Mouse (Mus musculus) skeletal muscle tissue, adult 2 months (tissue): ENCODE results near the gene Abcb9.

Experiments used
- DNase-seq: peaks from one replicate; pipeline ENCODE4 v3.0.0-alpha.2; 2012; ENCODE audit warnings: low read depth, low spot score

Abcb9 gene

DNA sequence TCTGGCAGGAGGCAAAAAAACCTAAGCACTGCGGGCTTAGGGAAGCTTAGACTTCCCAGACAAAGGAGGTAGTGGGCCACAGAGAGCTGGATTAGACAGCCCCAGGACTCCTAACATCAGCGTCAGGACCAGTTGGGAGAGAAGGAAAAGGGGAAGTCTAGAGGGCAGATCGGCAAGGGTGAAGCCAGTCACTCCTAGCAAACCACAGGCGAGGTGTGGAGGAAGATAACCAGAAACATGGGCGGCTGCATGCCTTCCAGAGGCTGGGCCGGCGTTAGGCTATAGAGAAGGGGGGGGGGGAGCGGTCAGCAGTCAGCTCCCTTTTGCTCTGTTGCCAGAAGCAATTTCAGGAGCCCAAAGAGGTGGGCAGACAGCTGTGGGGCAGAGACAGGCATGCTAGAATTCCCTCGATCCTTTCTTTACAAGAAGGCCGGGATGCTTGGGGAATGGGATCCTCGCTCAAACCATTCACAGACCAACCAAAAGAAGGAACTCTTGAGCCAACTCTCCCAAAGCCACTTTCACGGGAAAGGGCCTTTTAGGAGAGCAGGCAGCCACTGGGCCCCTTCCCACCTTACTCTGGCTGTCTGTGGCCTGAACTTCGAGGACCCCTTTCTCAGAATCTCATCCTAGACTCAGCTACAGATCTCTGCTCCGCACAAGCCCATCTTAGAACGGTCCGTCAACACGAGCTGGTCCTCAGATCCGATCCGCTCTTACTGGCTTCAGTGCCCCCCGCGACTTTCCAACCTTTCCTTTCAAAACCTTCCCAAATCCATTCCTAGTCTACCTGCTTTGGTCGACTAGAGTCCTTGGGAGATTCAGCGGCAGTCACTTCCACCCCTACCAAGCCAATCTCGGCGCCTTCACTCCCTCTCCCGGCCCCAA is 64.3 kb downstream of the Abcb9 start:
- DNase-seq = no peak

DNA sequence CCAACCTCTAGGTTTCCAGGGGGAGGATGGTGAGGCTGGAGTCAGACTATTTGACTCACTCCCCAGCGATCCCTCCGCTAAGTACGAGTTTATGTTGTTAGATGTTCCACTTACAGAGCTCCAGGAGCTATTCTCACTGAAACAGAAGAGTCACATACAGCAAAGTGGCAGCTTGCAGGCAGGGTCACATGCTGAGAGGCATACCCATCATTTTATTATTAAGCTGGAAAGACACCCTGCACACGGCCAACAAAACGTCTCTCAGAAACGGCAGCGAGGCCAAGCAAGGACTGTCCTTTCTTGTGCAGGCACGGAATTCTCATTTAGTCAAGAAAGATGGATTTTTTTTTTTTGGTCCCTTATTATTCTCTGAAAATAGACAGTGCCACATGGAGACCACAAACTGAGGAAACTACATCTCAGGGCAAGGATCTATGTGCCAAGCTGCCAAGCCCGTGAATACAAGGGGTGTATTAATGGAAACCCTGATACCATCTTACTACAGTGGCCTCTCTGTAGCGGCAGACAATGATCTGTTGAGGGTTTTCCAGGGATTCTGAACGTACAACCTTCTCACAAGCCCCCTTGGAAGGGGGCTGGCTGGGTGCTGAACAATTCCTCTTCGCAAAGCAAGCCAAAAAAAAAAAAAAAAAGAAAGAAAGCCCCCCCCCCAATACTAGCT is 65.1 kb downstream of the Abcb9 start:
- no peak for DNase-seq

DNA sequence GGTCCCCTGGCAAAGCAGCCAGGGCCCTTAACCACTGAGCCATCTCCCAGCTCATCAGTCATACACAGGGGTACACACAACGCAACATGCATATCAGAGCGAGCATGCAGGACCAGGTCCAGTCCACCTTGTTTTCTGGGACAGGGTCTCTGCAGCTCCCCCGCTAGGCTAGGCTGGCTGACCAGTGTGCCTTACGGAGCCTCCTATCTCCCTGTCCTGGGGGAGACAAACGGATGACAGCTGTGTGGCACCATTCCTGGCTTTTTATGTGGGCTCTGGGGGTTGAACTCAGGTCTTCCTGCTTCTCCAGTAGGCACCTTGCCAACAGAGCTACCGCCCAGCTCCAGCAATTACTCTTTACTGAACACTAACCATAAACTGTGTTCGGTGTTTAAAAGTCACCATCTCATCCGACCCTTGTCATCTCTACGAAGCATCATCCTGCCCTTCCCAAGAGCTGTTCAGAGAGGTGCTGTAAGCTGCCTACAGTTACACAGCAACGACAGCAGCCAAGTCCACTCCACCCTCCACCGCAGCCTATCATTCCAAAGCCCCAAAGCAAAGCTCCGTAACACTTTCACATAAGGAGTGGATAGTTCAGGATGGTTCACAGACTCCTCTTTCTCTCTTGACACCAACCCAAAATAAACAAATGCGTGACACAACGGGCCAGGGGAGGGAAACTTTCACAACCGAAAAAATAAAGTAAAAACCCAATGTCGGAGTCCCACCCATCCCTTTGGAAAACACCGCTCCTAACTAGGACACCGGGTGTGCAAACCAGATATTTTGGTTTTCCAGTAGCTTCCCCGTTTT is 66.2 kb downstream of the Abcb9 start:
- DNase-seq = no peak

DNA sequence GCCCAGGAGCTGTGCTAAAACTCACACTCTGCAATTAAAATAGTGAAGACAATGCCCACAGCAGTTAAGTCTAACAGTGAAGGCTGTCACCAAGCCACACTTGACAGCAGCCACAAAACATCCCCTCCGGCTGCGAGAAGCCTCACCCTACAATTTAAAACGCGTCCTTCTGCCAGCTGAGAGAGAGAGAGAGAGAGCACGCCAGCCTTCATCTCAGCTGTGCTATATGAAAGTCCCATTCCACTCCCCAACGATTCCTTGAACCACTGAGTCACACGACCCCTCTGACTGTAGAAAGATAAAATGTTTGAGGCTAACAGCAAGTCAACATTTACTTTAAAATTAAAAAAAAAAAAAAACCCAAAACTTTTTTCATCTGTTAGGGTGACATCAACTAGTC is 66.9 kb downstream of the Abcb9 start:
- DNase-seq = no peak

DNA sequence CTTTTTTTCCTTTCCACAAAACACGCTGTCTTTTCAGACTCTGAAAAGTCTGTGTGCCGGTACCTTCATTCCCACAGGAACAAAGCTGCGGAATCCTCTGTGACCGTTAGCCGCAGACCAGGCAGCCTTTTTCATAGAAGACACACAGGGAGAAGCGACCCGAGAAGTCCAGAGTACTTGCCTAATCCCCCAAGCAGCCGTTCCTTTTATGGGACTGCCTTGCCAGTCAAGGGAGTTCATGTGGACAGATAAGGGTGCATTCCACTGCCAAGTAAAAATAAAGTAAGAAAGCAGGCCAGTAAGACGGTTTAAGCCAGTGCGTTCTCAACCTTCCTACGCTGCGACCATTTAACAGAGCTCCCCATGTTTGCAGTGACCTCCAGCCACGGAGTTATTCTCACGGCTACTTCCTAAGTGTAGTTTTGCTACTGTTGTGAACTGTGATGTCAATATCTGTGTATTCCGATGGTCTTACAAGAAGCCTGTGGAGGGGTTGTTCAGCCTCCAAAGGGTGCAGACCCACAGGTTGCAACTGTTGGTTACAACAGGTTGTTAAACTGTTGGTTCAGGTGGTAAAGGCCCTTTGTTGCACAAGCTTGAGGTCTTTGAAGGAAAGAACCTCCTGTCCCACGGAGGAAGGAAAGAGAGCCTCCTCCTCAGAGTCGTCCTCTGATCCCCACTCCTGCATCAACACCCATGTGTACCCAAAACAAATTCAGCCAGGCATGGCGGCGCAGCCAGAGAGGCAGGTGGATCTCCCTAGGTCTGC is 67.7 kb downstream of the Abcb9 start:
- no peak for DNase-seq

DNA sequence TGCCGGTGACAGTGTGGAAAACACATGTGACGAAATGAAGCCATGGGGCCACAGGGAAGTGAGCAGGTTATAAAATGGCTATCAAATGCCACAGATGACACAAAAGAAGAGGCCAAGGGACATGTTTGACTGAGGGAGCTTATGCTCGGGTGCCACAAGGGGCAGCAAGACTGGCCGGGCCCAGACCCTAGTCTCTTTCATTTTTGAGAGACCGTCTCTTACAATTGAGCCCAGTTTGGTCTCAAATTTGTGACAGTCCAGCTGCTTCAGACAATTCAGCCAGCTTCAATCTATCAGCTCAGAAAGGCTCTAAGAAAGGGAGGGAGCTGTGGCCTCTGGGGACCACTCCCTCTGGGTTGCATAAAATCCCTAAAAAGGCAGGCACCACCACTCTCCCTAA is 69.0 kb downstream of the Abcb9 start:
- DNase-seq = no peak

GRCm38 (mm10) chr5:124025587-124026441 is 69.8 kb downstream of the Abcb9 start:
- DNase-seq = no peak

- no peak for DNase-seq
Observed at GRCm38 (mm10) chr5:124025146-124025545, 70.5 kb downstream of the Abcb9 start.

DNA sequence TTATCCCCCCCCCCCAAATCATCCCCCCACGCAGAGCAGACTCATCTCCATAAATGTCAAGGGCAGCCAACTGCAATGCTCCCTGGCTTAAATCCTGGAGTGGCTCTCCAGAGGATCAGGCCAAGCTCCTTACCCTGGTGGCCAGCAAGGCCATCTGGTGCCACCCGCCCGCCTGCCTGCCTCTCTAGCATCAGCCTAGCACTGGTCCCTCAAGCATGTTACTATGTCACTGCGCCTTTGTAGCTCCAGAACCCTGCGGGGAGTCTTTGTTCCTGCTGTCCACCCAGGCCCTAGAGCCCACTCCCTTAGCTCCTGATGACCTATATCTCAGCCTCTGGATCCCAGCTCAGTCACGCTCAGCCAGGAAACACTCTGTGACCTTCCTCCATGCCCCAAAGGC is 70.9 kb downstream of the Abcb9 start:
- no peak for DNase-seq

- no peak for DNase-seq
Observed at GRCm38 (mm10) chr5:124022365-124022764, 73.2 kb downstream of the Abcb9 start.

GRCm38 (mm10) chr5:124021701-124022100 is 73.9 kb downstream of the Abcb9 start:
- DNase-seq = no peak

DNA sequence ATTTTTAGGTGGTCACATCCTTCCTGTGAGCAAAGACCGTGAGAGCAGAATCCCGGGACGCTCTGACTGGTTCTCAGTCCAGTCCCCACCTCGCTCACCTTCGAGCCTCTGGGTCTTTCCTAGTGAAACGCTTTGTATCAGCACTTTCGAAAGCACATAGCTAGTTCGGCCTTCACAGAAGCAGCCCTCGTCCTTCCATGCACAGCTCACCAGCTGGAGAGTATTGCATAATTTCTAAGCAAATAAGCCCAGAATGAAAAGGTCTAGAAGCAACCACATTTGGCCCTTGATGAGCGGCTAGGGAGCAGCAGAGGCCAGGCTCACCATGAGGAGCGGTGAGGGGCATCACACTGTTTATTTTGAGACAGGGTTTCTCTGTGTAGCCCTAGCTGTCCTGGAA is 74.5 kb downstream of the Abcb9 start:
- DNase-seq = no peak

- DNase-seq = peak; percentile 58
Observed at GRCm38 (mm10) chr5:124019348-124020216, 76.0 kb downstream of the Abcb9 start.

GRCm38 (mm10) chr5:124018651-124019050 is 76.9 kb downstream of the Abcb9 start:
- no peak for DNase-seq

DNA sequence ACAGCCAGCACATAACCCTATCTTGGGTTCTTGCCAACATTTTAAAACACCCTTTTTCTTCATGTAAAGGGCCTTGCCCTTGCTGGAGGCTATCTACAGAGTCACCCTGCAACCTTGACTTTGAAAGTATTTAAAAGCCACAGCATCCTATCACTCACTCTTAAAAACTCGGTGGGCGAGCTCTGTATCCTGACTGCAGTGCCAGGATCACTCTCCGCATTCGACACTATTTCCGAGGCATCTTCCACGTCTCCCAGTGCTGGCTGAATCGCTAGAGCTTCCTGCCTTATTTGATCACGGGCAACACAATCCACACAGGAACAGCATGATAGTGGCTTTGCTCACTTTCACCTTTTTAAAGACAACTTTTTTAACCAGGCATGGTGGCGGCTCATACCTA is 77.7 kb downstream of the Abcb9 start:
- no peak for DNase-seq

DNA sequence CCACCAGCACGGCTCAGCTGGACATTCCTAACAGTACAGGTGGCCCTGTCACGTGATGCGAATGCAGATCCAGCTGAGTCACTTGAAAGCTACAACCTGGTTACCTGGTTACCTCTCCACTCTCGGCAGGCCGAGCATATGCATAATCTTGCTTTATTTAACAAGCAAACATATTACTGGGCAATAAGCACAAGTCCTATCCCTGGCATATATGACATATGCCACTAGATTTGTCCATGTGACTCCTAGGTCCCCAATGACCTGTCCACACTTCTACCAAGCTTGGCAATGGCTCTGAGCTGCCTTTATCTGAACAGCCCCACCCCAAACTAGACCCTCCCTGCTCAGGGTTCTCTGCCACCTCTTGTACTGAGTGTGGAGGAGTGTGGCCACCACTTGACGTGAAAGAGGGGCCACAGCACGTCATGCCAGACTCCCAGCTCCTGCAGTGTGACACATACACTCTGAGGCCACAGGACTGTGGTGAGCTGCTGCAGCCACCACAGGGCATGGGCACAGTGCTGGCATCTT is 79.2 kb downstream of the Abcb9 start:
- no peak for DNase-seq

DNA sequence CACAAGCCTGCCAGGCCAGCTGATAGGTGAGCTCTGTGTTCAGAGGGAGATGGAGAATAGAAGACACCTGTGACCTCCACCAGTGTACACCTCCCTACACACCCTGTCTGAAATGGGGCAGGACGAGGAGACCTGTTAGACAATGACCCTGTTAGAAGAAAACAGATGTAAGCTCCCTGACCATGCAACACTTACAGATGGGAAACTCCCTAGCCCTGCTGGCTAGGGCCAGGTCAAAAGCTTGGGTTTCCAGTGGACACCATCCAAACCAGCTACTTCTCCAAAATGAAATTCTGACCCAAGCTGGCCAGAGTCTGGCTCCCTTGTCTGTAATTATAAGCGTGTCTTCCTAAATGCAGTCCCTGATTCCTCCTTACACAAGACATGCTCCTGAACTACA is 79.9 kb downstream of the Abcb9 start:
- DNase-seq = no peak

DNA sequence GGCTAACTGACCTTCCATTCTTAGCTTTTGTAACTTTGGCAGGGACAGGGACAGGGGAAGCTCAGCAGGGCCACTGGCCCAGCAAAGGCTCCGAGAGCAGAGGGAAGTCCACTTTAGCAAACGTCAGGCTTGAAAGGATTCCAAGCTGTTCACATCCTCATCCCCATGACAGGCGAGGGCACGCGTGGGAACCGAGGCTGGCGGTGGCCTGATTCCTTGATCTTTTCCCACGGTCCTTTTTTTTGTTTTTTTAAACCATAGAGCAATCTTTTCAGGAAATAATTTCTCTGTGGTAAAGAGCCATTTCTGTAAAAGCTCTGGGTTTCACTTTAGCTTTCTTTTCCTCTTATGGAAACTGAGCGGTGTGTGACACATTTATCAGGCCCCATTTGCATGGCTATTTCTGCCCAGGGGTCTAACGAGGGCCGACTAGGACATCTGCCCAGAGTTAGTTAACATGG is 80.8 kb downstream of the Abcb9 start:
- no peak for DNase-seq

DNA sequence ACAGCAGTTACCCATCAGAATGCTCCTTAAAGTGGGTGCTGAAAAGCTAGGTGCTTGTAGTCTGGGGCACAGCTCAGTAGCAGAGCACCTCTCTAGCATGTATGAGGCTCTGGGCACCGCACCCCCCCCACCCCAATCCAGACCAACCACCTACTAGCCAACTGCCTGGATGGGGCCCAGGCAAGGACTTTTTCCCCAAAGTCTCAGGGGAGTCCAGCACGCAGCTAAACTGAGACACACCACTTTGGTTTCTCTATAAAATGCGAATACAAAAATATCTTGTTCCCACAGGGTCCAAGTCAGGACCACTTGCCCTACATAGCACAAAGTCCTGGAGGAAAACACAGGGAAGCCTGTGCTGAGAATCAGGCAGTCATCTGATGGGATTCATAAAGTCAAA is 81.4 kb downstream of the Abcb9 start:
- DNase-seq = no peak
